Mouse (Mus musculus): ENCODE measurements at regions not wholly inside any gene's neighbourhood (a gene's known extent, or its start where the extent isn't known, plus 50 kb on each side); places are given as distances from the start of the nearest gene placed in this dataset.

- TF ChIP-seq POLR2A (IDR thresholded peaks at IDR 0.05; ENCODE audit: low read depth, low read length) (no peak), CTCF (conservative IDR thresholded peaks at IDR 0.05; ENCODE audit: insufficient read depth, insufficient read length, low read depth, low read length) (no peak)
Observed at GRCm38 (mm10) chr4:98215218-98215617, 167.9 kb downstream of the Tm2d1 start.

All from kidney, adult 2 months (tissue).